Mouse (Mus musculus): Measurements from ENCODE around the gene Camsap2. TPM values are rescaled to one million over a fixed set of nuclear protein-coding genes. Genes with fewer than 3 reads are reported as not detected.

The Camsap2 gene
- 3.1 and 3.3 TPM in 2 replicates for polyA plus RNA-seq (2012)

GRCm38 (mm10) chr1:136345454-136346372, at the start of gene Camsap2:
Gene Camsap2 (minus strand): TSS chr1:136346104.

GRCm38 (mm10) chr1:136260635-136261238, 85.2 kb downstream of the Camsap2 start, which contains the start of gene Gpr25:
Gene Gpr25 (minus strand): TSS chr1:136260873.

GRCm38 (mm10) chr1:136233892-136234594, 111.9 kb downstream of the Camsap2 start, which contains the start of gene Inava:
Gene Inava (minus strand): TSS chr1:136234264.

Other genes starting within 250 kb of the Camsap2 start
- 18.6 and 20.0 TPM in 2 replicates for gene Kif21b, start 214.7 kb downstream of the Camsap2 start, polyA plus RNA-seq (2012)
- not detected in 2 replicates for gene Mroh3, start 133.3 kb downstream of the Camsap2 start, polyA plus RNA-seq (2012)
- gene Inava, start 111.8 kb downstream of the Camsap2 start, polyA plus RNA-seq (2012), result 0.22 and 0.51 TPM in 2 replicates
- 0.75 and 0.94 TPM in 2 replicates for gene Gpr25, start 85.2 kb downstream of the Camsap2 start, polyA plus RNA-seq (2012)
- 1.2 and 1.7 TPM in 2 replicates for gene Ddx59, start 69.2 kb upstream of the Camsap2 start, polyA plus RNA-seq (2012)
- gene Kif14, start 120.2 kb upstream of the Camsap2 start, polyA plus RNA-seq (2012), result 0.51 and 0.52 TPM in 2 replicates